Mouse (Mus musculus) MEL (cell line): ENCODE data around the gene Lin7a. TPM values are rescaled to one million over a fixed set of nuclear protein-coding genes. Genes with fewer than 3 reads are reported as not detected.

Source experiments
- DNase-seq: peaks from one replicate; pipeline ENCODE4 v3.0.0; 2011; ENCODE audit warnings: low read depth, low spot score
- H3K27ac ChIP-seq: 2 replicates; pipeline ENCODE4 v1.5.1; 2012; ENCODE audit warnings: low read depth, mild to moderate bottlenecking, control low read depth, low read length, moderate library complexity; ENCODE audit not compliant: control insufficient read depth
- H3K27me3 ChIP-seq, 2 experiments: fragments of 150-350 bp in 1 of 2; sonication (generic) in 1 of 2; 2 replicates each; pipeline ENCODE4 v1.6.1; 2012; ENCODE audit warnings: low read length in 2 of 2, mild to moderate bottlenecking in 2 of 2, improper control_type of control experiment in 1 of 2, moderate library complexity in 1 of 2; ENCODE audit not compliant: insufficient read depth in 2 of 2, control insufficient read depth in 1 of 2
- H3K36me3 ChIP-seq, 2 experiments: 2 replicates each; pipeline ENCODE4 v1.6.1; 2012 to 2014; ENCODE audit warnings: low read length in 2 of 2, improper control_type of control experiment in 1 of 2, inconsistent platforms in 1 of 2, mild to moderate bottlenecking in 1 of 2; ENCODE audit not compliant: insufficient read depth in 2 of 2, control insufficient read depth in 1 of 2
- H3K4me1 ChIP-seq, 2 experiments: fragments of 150-350 bp in 1 of 2; sonication (generic) in 1 of 2; 2 replicates each; pipeline ENCODE4 v1.6.1; 2012; ENCODE audit warnings: low read length in 2 of 2, improper control_type of control experiment in 1 of 2, mild to moderate bottlenecking in 1 of 2; ENCODE audit not compliant: insufficient read depth in 2 of 2, control insufficient read depth in 1 of 2
- H3K4me3 ChIP-seq, 2 experiments: fragments of 150-350 bp in 1 of 2; sonication (generic) in 1 of 2; 2 replicates each; pipeline ENCODE4 v1.5.1; 2012; ENCODE audit warnings: low read depth in 2 of 2, low read length in 2 of 2, mild to moderate bottlenecking in 2 of 2, moderate library complexity in 2 of 2, control low read depth in 1 of 2, improper control_type of control experiment in 1 of 2; ENCODE audit not compliant: control insufficient read depth in 1 of 2, insufficient read depth in 1 of 2
- H3K79me2 ChIP-seq: 2 replicates; pipeline ENCODE4 v1.6.1; 2012; ENCODE audit warnings: mild to moderate bottlenecking, low read length, moderate library complexity; ENCODE audit not compliant: control insufficient read depth, poor library complexity, insufficient read depth
- H3K9ac ChIP-seq: 2 replicates; pipeline ENCODE4 v1.6.1; 2012; ENCODE audit warnings: low read depth, mild to moderate bottlenecking, control low read depth, low read length, moderate library complexity; ENCODE audit not compliant: control insufficient read depth, poor library complexity, severe bottlenecking
- H3K9me3 ChIP-seq: fragments of 150-350 bp; sonication (generic); replicated peaks from 2 replicates; pipeline ENCODE4 v1.6.1; 2012; ENCODE audit warnings: mild to moderate bottlenecking, low read length, improper control_type of control experiment, moderate library complexity; ENCODE audit not compliant: insufficient read depth
- CHD1 ChIP-seq: IDR thresholded peaks from 2 replicates; pipeline ENCODE4 v1.6.1; 2012; ENCODE audit warnings: low read depth, mild to moderate bottlenecking, inconsistent platforms, low read length, improper control_type of control experiment
- CHD2 ChIP-seq: IDR thresholded peaks from 2 replicates; pipeline ENCODE4 v1.6.1; 2011; ENCODE audit warnings: low read length, improper control_type of control experiment
- CTCF ChIP-seq, 3 experiments: IDR thresholded peaks in 2 of 3; conservative IDR thresholded peaks in 1 of 3; 2 replicates each; pipeline ENCODE4 v1.5.1; 2011 to 2012; ENCODE audit warnings: low read length in 3 of 3, low read depth in 2 of 3, mild to moderate bottlenecking in 2 of 3, improper control_type of control experiment in 1 of 3, inconsistent platforms in 1 of 3, mixed read lengths in 1 of 3, moderate library complexity in 1 of 3; ENCODE audit not compliant: control insufficient read depth in 1 of 3, insufficient read depth in 1 of 3, poor library complexity in 1 of 3, severe bottlenecking in 1 of 3
- E2F4 ChIP-seq: IDR thresholded peaks from 2 replicates; pipeline ENCODE4 v1.6.1; 2011; ENCODE audit warnings: low read depth, low read length, improper control_type of control experiment, borderline replicate concordance
- ELF1 ChIP-seq: IDR thresholded peaks from 2 replicates; pipeline ENCODE4 v1.6.1; 2014; ENCODE audit warnings: low read depth, mild to moderate bottlenecking, inconsistent platforms, low read length, improper control_type of control experiment, moderate library complexity
- GABPA ChIP-seq: IDR thresholded peaks from 2 replicates; pipeline ENCODE4 v1.6.1; 2012; ENCODE audit warnings: low read depth, mild to moderate bottlenecking, inconsistent platforms, low read length, improper control_type of control experiment, moderate library complexity
- HCFC1 ChIP-seq: IDR thresholded peaks from 2 replicates; pipeline ENCODE4 v1.6.1; 2012; ENCODE audit warnings: low read depth, mild to moderate bottlenecking, inconsistent platforms, low read length, improper control_type of control experiment, moderate library complexity
- JUND ChIP-seq: IDR thresholded peaks from 2 replicates; pipeline ENCODE4 v1.6.1; 2011; ENCODE audit warnings: low read depth, mild to moderate bottlenecking, improper control_type of control experiment, low read length
- MAFK ChIP-seq: IDR thresholded peaks from 2 replicates; pipeline ENCODE4 v1.6.1; 2011; ENCODE audit warnings: low read depth, mild to moderate bottlenecking, low read length, improper control_type of control experiment, borderline replicate concordance
- MAZ ChIP-seq: IDR thresholded peaks from 2 replicates; pipeline ENCODE4 v1.6.1; 2012; ENCODE audit warnings: low read depth, mild to moderate bottlenecking, inconsistent platforms, low read length, improper control_type of control experiment
- MEF2A ChIP-seq: IDR thresholded peaks from 2 replicates; pipeline ENCODE4 v1.6.1; 2014; ENCODE audit warnings: low read depth, mild to moderate bottlenecking, inconsistent platforms, low read length, improper control_type of control experiment; ENCODE audit not compliant: poor library complexity, insufficient replicate concordance, severe bottlenecking; ENCODE audit errors: extremely low read depth
- POLR2A ChIP-seq, 2 experiments: IDR thresholded peaks; 2 replicates each; pipeline ENCODE4 v1.6.1; 2011 to 2012; ENCODE audit warnings: low read length in 2 of 2, mild to moderate bottlenecking in 2 of 2, control low read depth in 1 of 2, improper control_type of control experiment in 1 of 2, low read depth in 1 of 2, moderate library complexity in 1 of 2; ENCODE audit not compliant: control insufficient read depth in 1 of 2, insufficient read depth in 1 of 2, poor library complexity in 1 of 2
- POLR2AphosphoS2 ChIP-seq: IDR thresholded peaks from 2 replicates; pipeline ENCODE4 v1.6.1; 2011; ENCODE audit warnings: low read length, improper control_type of control experiment
- POLR2AphosphoS5 ChIP-seq: IDR thresholded peaks from 2 replicates; pipeline ENCODE4 v1.6.1; 2012; ENCODE audit warnings: low read depth, borderline replicate concordance, mild to moderate bottlenecking, inconsistent platforms, low read length, moderate library complexity, mixed read lengths
- RAD21 ChIP-seq: IDR thresholded peaks from 2 replicates; pipeline ENCODE4 v1.6.1; 2011; ENCODE audit warnings: mild to moderate bottlenecking, low read depth, low read length, improper control_type of control experiment
- RCOR1 ChIP-seq: IDR thresholded peaks from 2 replicates; pipeline ENCODE4 v1.6.1; 2012; ENCODE audit warnings: low read depth, mild to moderate bottlenecking, inconsistent platforms, low read length, improper control_type of control experiment
- SIN3A ChIP-seq: IDR thresholded peaks from 2 replicates; pipeline ENCODE4 v1.6.1; 2012; ENCODE audit warnings: low read length, improper control_type of control experiment, inconsistent platforms
- SMC3 ChIP-seq: IDR thresholded peaks from 2 replicates; pipeline ENCODE4 v1.6.1; 2011; ENCODE audit warnings: low read depth, low read length, improper control_type of control experiment
- TBP ChIP-seq: IDR thresholded peaks from 2 replicates; pipeline ENCODE4 v1.8.0; 2011; ENCODE audit warnings: low read depth, low read length, improper control_type of control experiment
- ZC3H11A ChIP-seq: IDR thresholded peaks from 2 replicates; pipeline ENCODE4 v1.6.1; 2012; ENCODE audit warnings: low read depth, mild to moderate bottlenecking, inconsistent platforms, low read length, improper control_type of control experiment
- ZMIZ1 ChIP-seq: IDR thresholded peaks from 2 replicates; pipeline ENCODE4 v1.6.1; 2012; ENCODE audit warnings: low read depth, mild to moderate bottlenecking, inconsistent platforms, low read length, improper control_type of control experiment, moderate library complexity
- polyA plus RNA-seq, 2 experiments: library from polyadenylated mRNA; stranded (reverse) in 1 of 2; unstranded in 1 of 2; fragments of >175 nt in 1 of 2; fragments of >200 nt in 1 of 2; gene quantifications; 2 replicates each; pipeline versions ENCODE4 v1.2.1 to v1.2.4; 2012; ENCODE audit warnings: low replicate concordance in 2 of 2, low read depth in 1 of 2; ENCODE audit not compliant: insufficient read length in 2 of 2, insufficient read depth in 1 of 2, missing spikeins in 1 of 2
- total RNA-seq: library from RNA; depleted of rRNA; stranded (reverse); fragments of 300-350 nt; gene quantifications from 2 replicates; pipeline ENCODE4 v1.2.3, GENCODE M21; 2012

Gene Lin7a
- total and polyA plus RNA-seq, 3 experiments = not detected

DNA sequence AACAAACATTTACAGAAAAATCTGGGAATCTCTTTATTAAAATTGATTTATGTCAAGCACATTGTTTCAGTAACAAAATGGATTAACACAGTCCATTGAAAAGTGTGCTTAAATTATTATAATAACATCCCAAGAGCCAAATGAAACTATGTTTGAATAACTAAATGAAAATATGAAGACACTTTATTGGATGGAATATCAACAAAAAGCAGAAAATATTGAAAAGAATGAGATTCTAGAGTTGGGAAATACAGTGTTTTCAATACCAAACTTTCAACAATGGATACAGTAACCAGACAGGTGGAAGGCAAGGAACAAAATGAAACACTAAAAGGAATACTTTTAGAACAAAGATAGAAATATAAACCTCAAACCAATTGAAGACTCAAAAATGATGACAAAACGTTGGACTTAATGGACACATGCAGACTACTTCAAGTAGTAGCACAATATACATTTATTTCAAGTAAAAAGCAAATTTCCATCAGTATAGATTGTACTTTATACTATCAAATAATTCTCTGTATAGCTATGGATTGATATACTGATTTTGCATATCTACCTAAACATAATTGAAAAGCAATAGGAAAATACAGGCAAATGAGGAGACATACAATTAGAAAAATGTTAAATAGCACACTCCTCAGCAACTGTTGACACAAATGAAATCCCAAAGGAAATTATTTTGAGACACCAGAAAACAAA is 28.6 kb upstream of the Lin7a start:
- Histone ChIP-seq H3K4me3 (no peak overlapping the region), H3K9me3 (no peaks in the 10 kb centered on the region), H3K27ac (no peak overlapping the region), H3K4me1 (no peaks in the 10 kb centered on the region), H3K9ac (no peak overlapping the region)
- TF ChIP-seq ZC3H11A (no peak), RAD21 (no peak), GABPA (no peak), MEF2A (no peak), MAFK (no peak), E2F4 (no peak)
- TF ChIP-seq, all 39 proteins: peak for 0
- H3K27me3 ChIP-seq = no peaks in the 10 kb centered on the region
- H3K36me3 ChIP-seq = no peaks in the 10 kb centered on the region
- no peak for DNase-seq
- no peaks in the 10 kb centered on the region for H3K79me2 ChIP-seq

DNA sequence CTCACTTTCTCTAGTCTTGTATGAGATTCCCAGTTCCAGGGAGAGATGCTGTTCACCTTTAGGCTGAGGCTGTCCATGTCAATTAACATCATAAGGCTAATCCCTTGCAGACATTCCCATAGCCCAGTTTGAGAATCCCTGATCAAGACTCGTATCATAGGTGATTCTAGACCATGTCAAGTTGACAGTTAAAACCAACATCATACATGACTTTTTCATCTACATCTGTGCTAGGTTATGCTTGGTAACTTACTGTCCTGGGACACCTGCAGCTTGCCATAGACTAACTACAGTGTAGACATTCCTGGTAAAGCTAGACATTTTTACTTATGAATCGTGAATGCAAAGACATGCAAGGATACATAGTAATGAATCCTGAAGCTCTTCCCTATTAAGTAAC is 27.3 kb upstream of the Lin7a start:
- Histone ChIP-seq H3K4me1 (no peaks in the 10 kb centered on the region), H3K36me3 (no peaks in the 10 kb centered on the region), H3K9me3 (no peaks in the 10 kb centered on the region), H3K27me3 (no peaks in the 10 kb centered on the region), H3K79me2 (no peaks in the 10 kb centered on the region), H3K9ac (no peak overlapping the region), H3K4me3 (no peak overlapping the region), H3K27ac (no peak overlapping the region)
- DNase-seq = no peak
- TF ChIP-seq ELF1 (no peak), SMC3 (no peak), CHD2 (no peak), MAZ (no peak), POLR2AphosphoS2 (no peak), RCOR1 (no peak), POLR2AphosphoS5 (no peak), TBP (no peak), E2F4 (no peak), POLR2A (IDR thresholded peaks at IDR 0.05; ENCODE audit: control insufficient read depth in 1 of 2, insufficient read depth in 1 of 2, low read depth in 1 of 2, low read length in 2 of 2, poor library complexity in 1 of 2) (no peak), SIN3A (no peak), CHD1 (no peak), HCFC1 (no peak), CTCF (IDR thresholded peaks at IDR 0.05 in 2 of 3, conservative IDR thresholded peaks at IDR 0.05 in 1 of 3; ENCODE audit: control insufficient read depth in 1 of 3, insufficient read depth in 1 of 3, low read depth in 2 of 3, low read length in 3 of 3, poor library complexity in 1 of 3, severe bottlenecking in 1 of 3) (no peak), ZC3H11A (no peak), JUND (no peak), ZMIZ1 (no peak)
